Mouse (Mus musculus): ENCODE measurements at regions not wholly inside any gene's neighbourhood (a gene's known extent, or its start where the extent isn't known, plus 50 kb on each side); places are given as distances from the start of the nearest gene placed in this dataset.

GRCm38 (mm10) chr6:76825953-76826352, 328.4 kb upstream of the Gm9008 start:
- TF ChIP-seq CTCF (IDR thresholded peaks at IDR 0.05; ENCODE audit: borderline replicate concordance, insufficient read depth, low read length) (no peak), POLR2A (IDR thresholded peaks at IDR 0.05; ENCODE audit: low read depth, low read length) (no peak)
- H3K4me3 ChIP-seq (ENCODE audit: insufficient read depth, low read length), result no peak overlapping the region
- no peaks in the 10 kb centered on the region for H3K4me1 ChIP-seq (ENCODE audit: control insufficient read depth, insufficient read depth, low read length)
- H3K27ac ChIP-seq (ENCODE audit: insufficient read depth, low read length), result no peak overlapping the region

- Histone ChIP-seq H3K27ac (ENCODE audit: insufficient read depth, low read length) (peak overlapping the region; percentile 92), H3K4me3 (ENCODE audit: insufficient read depth, low read length) (no peak overlapping the region), H3K4me1 (ENCODE audit: control insufficient read depth, insufficient read depth, low read length) (peaks cover 8% of the 10 kb centered on the region)
- TF ChIP-seq CTCF (IDR thresholded peaks at IDR 0.05; ENCODE audit: borderline replicate concordance, insufficient read depth, low read length) (no peak), POLR2A (IDR thresholded peaks at IDR 0.05; ENCODE audit: low read depth, low read length) (no peak)
Measured at GRCm38 (mm10) chr6:76802969-76803368, 305.4 kb upstream of the Gm9008 start.

- TF ChIP-seq CTCF (IDR thresholded peaks at IDR 0.05; ENCODE audit: borderline replicate concordance, insufficient read depth, low read length) (no peak), POLR2A (IDR thresholded peaks at IDR 0.05; ENCODE audit: low read depth, low read length) (no peak)
- no peak overlapping the region for H3K27ac ChIP-seq (ENCODE audit: insufficient read depth, low read length)
- no peak overlapping the region for H3K4me3 ChIP-seq (ENCODE audit: insufficient read depth, low read length)
- H3K4me1 ChIP-seq (ENCODE audit: control insufficient read depth, insufficient read depth, low read length), result no peaks in the 10 kb centered on the region
Measured at GRCm38 (mm10) chr6:76780168-76780567, 282.6 kb upstream of the Gm9008 start.

- Histone ChIP-seq H3K27ac (ENCODE audit: insufficient read depth, low read length) (peak overlapping the region; percentile 26; the same call in 1 of the 2 replicates), H3K4me1 (ENCODE audit: control insufficient read depth, insufficient read depth, low read length) (no peaks in the 10 kb centered on the region), H3K4me3 (ENCODE audit: insufficient read depth, low read length) (no peak overlapping the region)
- no peak for TF ChIP-seq CTCF (IDR thresholded peaks at IDR 0.05; ENCODE audit: borderline replicate concordance, insufficient read depth, low read length)
- TF ChIP-seq POLR2A (IDR thresholded peaks at IDR 0.05; ENCODE audit: low read depth, low read length), result no peak
Measured at GRCm38 (mm10) chr6:76778201-76778600, 280.6 kb upstream of the Gm9008 start.

- Histone ChIP-seq H3K4me3 (ENCODE audit: insufficient read depth, low read length) (no peak overlapping the region), H3K4me1 (ENCODE audit: control insufficient read depth, insufficient read depth, low read length) (no peaks in the 10 kb centered on the region), H3K27ac (ENCODE audit: insufficient read depth, low read length) (no peak overlapping the region)
- TF ChIP-seq POLR2A (IDR thresholded peaks at IDR 0.05; ENCODE audit: low read depth, low read length) (no peak), CTCF (IDR thresholded peaks at IDR 0.05; ENCODE audit: borderline replicate concordance, insufficient read depth, low read length) (no peak)
Measured at GRCm38 (mm10) chr6:76777080-76777479, 279.5 kb upstream of the Gm9008 start.

GRCm38 (mm10) chr6:76763852-76764251, 266.3 kb upstream of the Gm9008 start:
- TF ChIP-seq CTCF (IDR thresholded peaks at IDR 0.05; ENCODE audit: borderline replicate concordance, insufficient read depth, low read length) (no peak), POLR2A (IDR thresholded peaks at IDR 0.05; ENCODE audit: low read depth, low read length) (no peak)
- Histone ChIP-seq H3K27ac (ENCODE audit: insufficient read depth, low read length) (no peak overlapping the region), H3K4me3 (ENCODE audit: insufficient read depth, low read length) (no peak overlapping the region), H3K4me1 (ENCODE audit: control insufficient read depth, insufficient read depth, low read length) (no peaks in the 10 kb centered on the region)

GRCm38 (mm10) chr6:76754867-76755266, 257.3 kb upstream of the Gm9008 start:
- Histone ChIP-seq H3K27ac (ENCODE audit: insufficient read depth, low read length) (no peak overlapping the region), H3K4me1 (ENCODE audit: control insufficient read depth, insufficient read depth, low read length) (no peaks in the 10 kb centered on the region), H3K4me3 (ENCODE audit: insufficient read depth, low read length) (no peak overlapping the region)
- TF ChIP-seq CTCF (IDR thresholded peaks at IDR 0.05; ENCODE audit: borderline replicate concordance, insufficient read depth, low read length) (no peak), POLR2A (IDR thresholded peaks at IDR 0.05; ENCODE audit: low read depth, low read length) (no peak)

Measured in embryonic fibroblast, embryonic 13.5 days (primary cell).